Mouse (Mus musculus) heart, adult 2 months (tissue): ENCODE data around the gene Wdpcp.

ENCODE experiments used
- CTCF ChIP-seq: fragments of 200-600 bp; IDR thresholded peaks from 2 replicates; pipeline ENCODE4 v1.8.1; 2022; ENCODE audit warnings: antibody characterized with exemption, mild to moderate bottlenecking, moderate library complexity
- POLR2A ChIP-seq: fragments of 200-500 bp; IDR thresholded peaks from 2 replicates; pipeline ENCODE4 v1.6.1; 2011; ENCODE audit warnings: mild to moderate bottlenecking, low read depth, low read length, control low read depth; ENCODE audit not compliant: insufficient read depth

- TF ChIP-seq POLR2A (no peak), CTCF (no peak)
Observed at GRCm38 (mm10) chr11:21549754-21550153, 22.3 kb upstream of the Wdpcp start.
